Mouse (Mus musculus) frontal cortex, adult 2 months (tissue): ENCODE results near the gene Fis1. TPM values are rescaled to one million over a fixed set of nuclear protein-coding genes. Genes with fewer than 3 reads are reported as not detected.

Experiments used
- polyA plus RNA-seq: library from polyadenylated mRNA; depleted of rRNA; stranded (reverse); fragments of >200 nt; gene quantifications from 2 replicates; pipeline ENCODE4 v1.2.3, GENCODE M21; 2012; rRNA removed

The Fis1 gene
- polyA plus RNA-seq, 1 experiment: 394 TPM

Other genes starting within 250 kb of the Fis1 start
- 11.3 and 11.6 TPM in 2 replicates for gene Col26a1, start 70.1 kb upstream of the Fis1 start, polyA plus RNA-seq
- 77.4 and 82.5 TPM in 2 replicates for gene Ift22, start 45.1 kb upstream of the Fis1 start, polyA plus RNA-seq
- gene Cldn15, start 13.3 kb downstream of the Fis1 start, polyA plus RNA-seq: 0.12 and 0.21 TPM in 2 replicates
- gene Plod3, start 33.7 kb downstream of the Fis1 start, polyA plus RNA-seq: 36.3 and 39.0 TPM in 2 replicates
- gene Znhit1, start 34.7 kb downstream of the Fis1 start, polyA plus RNA-seq: 88.2 and 106 TPM in 2 replicates
- gene Vgf, start 73.1 kb downstream of the Fis1 start, polyA plus RNA-seq: 123 and 132 TPM in 2 replicates
- gene Ap1s1, start 92.9 kb downstream of the Fis1 start, polyA plus RNA-seq: 263 and 311 TPM in 2 replicates
- gene Serpine1, start 119.0 kb downstream of the Fis1 start, polyA plus RNA-seq: 1.9 and 2.5 TPM in 2 replicates
- 2.0 and 2.3 TPM in 2 replicates for gene Trim56, start 162.9 kb downstream of the Fis1 start, polyA plus RNA-seq
- gene Muc3, start 196.0 kb downstream of the Fis1 start, polyA plus RNA-seq: 0.16 TPM in 1 of 2 replicates, not detected in the other